In genomic region chr15:102257202-102258075, GRCm38 (mm10) we compare ENCODE assay signal across 7 mouse cellular contexts. TPM values are rescaled to one million over a fixed set of nuclear protein-coding genes. Genes with fewer than 3 reads are reported as not detected.
DNase-seq lines count a peak whose midpoint lies in the region; ATAC-seq and TF ChIP-seq lines count a peak whose summit lies in the region.

Rarg (minus strand) TSS chr15:102257517.

- H3K9me3 ChIP-seq in ES-E14 (ENCODE audit: control insufficient read depth, insufficient read depth, low read depth, low read length): no peaks in the 10 kb centered on the region
- no peaks in the 10 kb centered on the region for H3K9me3 ChIP-seq in neural tube, embryonic 14.5 days (ENCODE audit: control insufficient read depth, low read length)

- peak; percentile 31 for DNase-seq in A20 (ENCODE audit: low read depth, low spot score)
- no peak for DNase-seq in ES-E14 (ENCODE audit: low read depth, low spot score)
- peak; percentile 81 for DNase-seq in cerebellum, adult 9-10 months
- peak; percentile 69 to 72 for DNase-seq in heart, adult 2 months
- DNase-seq in kidney, adult 2 months: peak; percentile 75
- peak; percentile 74 to 81 for DNase-seq in lung, adult 18-20 months

- peaks cover 2% of the 10 kb centered on the region; the same call in 1 of the 2 replicates for H3K36me3 ChIP-seq in ES-E14 (ENCODE audit: control insufficient read depth, insufficient read depth, low read length, poor library complexity, severe bottlenecking)
- H3K36me3 ChIP-seq in heart, adult 2 months (ENCODE audit: control insufficient read depth, insufficient read depth, low read length): no peaks in the 10 kb centered on the region
- H3K36me3 ChIP-seq in kidney, adult 2 months (ENCODE audit: control insufficient read depth, insufficient read depth, low read length): no peaks in the 10 kb centered on the region
- H3K36me3 ChIP-seq in neural tube, embryonic 14.5 days (ENCODE audit: control insufficient read depth, insufficient read depth, low read length): no peaks in the 10 kb centered on the region

- peak; percentile 42; the same call in 1 of the 2 replicates for ATAC-seq in neural tube, embryonic 14.5 days (ENCODE audit: low read depth)

- H3K79me2 ChIP-seq in heart, adult 2 months (replicated peaks; ENCODE audit: control insufficient read depth, insufficient read depth, low read length): no peaks in the 10 kb centered on the region

- peak within 1 kb of the TSS; percentile 92 for H3K4me2 ChIP-seq in neural tube, embryonic 14.5 days (ENCODE audit: low read depth, low read length)

- in situ Hi-C loops in ES-E14 (cut with MboI; ENCODE audit: low sequenced_read_pairs in 2 of 2, unreplicated experiment in 2 of 2): no loop called here

- intact Hi-C loops in heart, adult 2 months (cut with DNase I): no loop called here

- H3K9ac ChIP-seq in ES-E14 (ENCODE audit: insufficient read depth, low read depth, low read length, poor library complexity, severe bottlenecking): peak within 1 kb of the TSS; percentile 69
- H3K9ac ChIP-seq in heart, adult 2 months (ENCODE audit: low read depth, low read length): peak within 1 kb of the TSS; percentile 91
- H3K9ac ChIP-seq in neural tube, embryonic 14.5 days (replicated peaks; ENCODE audit: low read depth, low read length): peak within 1 kb of the TSS; percentile 47

- TF ChIP-seq POLR2A in heart, adult 2 months (IDR thresholded peaks at IDR 0.05; ENCODE audit: insufficient read depth, low read depth, low read length): peak; percentile 12; the same call in 1 of the 2 replicates
- peak; percentile 25 for TF ChIP-seq POLR2A in kidney, adult 2 months (IDR thresholded peaks at IDR 0.05; ENCODE audit: low read depth, low read length)

- TF ChIP-seq CTCF in heart, adult 2 months (IDR thresholded peaks at IDR 0.05): no peak
- no peak for TF ChIP-seq CTCF in kidney, adult 2 months (conservative IDR thresholded peaks at IDR 0.05; ENCODE audit: insufficient read depth, insufficient read length, low read depth, low read length)

- peak within 1 kb of the TSS; percentile 29; the same call in 1 of the 2 replicates for H3K27ac ChIP-seq in ES-E14 (ENCODE audit: insufficient read depth, low read depth, low read length, poor library complexity, severe bottlenecking)
- H3K27ac ChIP-seq in heart, adult 2 months: peak within 1 kb of the TSS; percentile 81
- peak within 1 kb of the TSS; percentile 84 for H3K27ac ChIP-seq in kidney, adult 2 months (ENCODE audit: insufficient read depth, low read depth, low read length)
- no peak within 1 kb of the TSS for H3K27ac ChIP-seq in neural tube, embryonic 14.5 days (ENCODE audit: low read depth, low read length)

- WGBS in heart, adult 2 months: 5% methylated on average over 39 of the region's 46 CpGs
- WGBS in kidney, adult 2 months: 3% methylated on average over 43 of the region's 46 CpGs
- WGBS in neural tube, embryonic 14.5 days: 1% methylated on average over 37 of the region's 46 CpGs

- peak within 1 kb of the TSS; percentile 75 to 84 for H3K4me3 ChIP-seq in ES-E14 (ENCODE audit: insufficient read depth in 1 of 2, low read depth in 1 of 2, low read length in 2 of 2, poor library complexity in 1 of 2, severe bottlenecking in 1 of 2)
- peak within 1 kb of the TSS; percentile 60 for H3K4me3 ChIP-seq in heart, adult 2 months
- peak within 1 kb of the TSS; percentile 53 for H3K4me3 ChIP-seq in kidney, adult 2 months (ENCODE audit: insufficient read depth, low read depth, low read length)
- peak within 1 kb of the TSS; percentile 50 for H3K4me3 ChIP-seq in neural tube, embryonic 14.5 days (ENCODE audit: low read depth, low read length)

- peaks cover 14 to 43% of the 10 kb centered on the region in 2 experiments for H3K4me1 ChIP-seq in ES-E14 (ENCODE audit: control insufficient read depth in 2 of 2, insufficient read depth in 2 of 2, low read length in 2 of 2, poor library complexity in 1 of 2)
- peaks cover 8% of the 10 kb centered on the region; the same call in 1 of the 2 replicates for H3K4me1 ChIP-seq in heart, adult 2 months (ENCODE audit: control insufficient read depth, insufficient read depth, low read length)
- peaks cover 5% of the 10 kb centered on the region; the same call in 1 of the 2 replicates for H3K4me1 ChIP-seq in kidney, adult 2 months (ENCODE audit: control insufficient read depth, insufficient read depth, low read length)
- H3K4me1 ChIP-seq in neural tube, embryonic 14.5 days (ENCODE audit: control insufficient read depth, insufficient read depth, low read length): peaks cover 4% of the 10 kb centered on the region; the same call in 1 of the 2 replicates

- TF ChIP-seq EP300 in heart, adult 2 months (IDR thresholded peaks at IDR 0.05; ENCODE audit: insufficient read depth, low read depth, low read length): no peak

- H3K27me3 ChIP-seq in heart, adult 2 months (ENCODE audit: control insufficient read depth, insufficient read depth, low read length): no peaks in the 10 kb centered on the region
- H3K27me3 ChIP-seq in kidney, adult 2 months (replicated peaks; ENCODE audit: control insufficient read depth, insufficient read depth, low read length): no peaks in the 10 kb centered on the region
- peaks cover 13% of the 10 kb centered on the region; the same call in 1 of the 2 replicates for H3K27me3 ChIP-seq in neural tube, embryonic 14.5 days (ENCODE audit: control insufficient read depth, insufficient read depth, low read length)

TF ChIP-seq in ES-E14, 5 proteins besides CTCF, POLR2A, EP300 and RAD21:
- TF ChIP-seq HCFC1 (IDR thresholded peaks at IDR 0.05; ENCODE audit: borderline replicate concordance, insufficient read depth, low read length): no peak
- no peak for TF ChIP-seq CHD2 (IDR thresholded peaks at IDR 0.05; ENCODE audit: low read depth, low read length)
- no peak for TF ChIP-seq ZC3H11A (IDR thresholded peaks at IDR 0.05; ENCODE audit: borderline replicate concordance, low read depth, low read length)
- no peak for TF ChIP-seq MAFK (IDR thresholded peaks at IDR 0.05; ENCODE audit: insufficient read depth, low read depth, low read length)
- TF ChIP-seq ZNF384 (IDR thresholded peaks at IDR 0.05; ENCODE audit: low read depth, low read length): no peak

RNA-seq across cellular contexts. Expression of gene Rarg, which starts in this region (rescaled TPM):
- 101 and 115 TPM in 2 replicates for total RNA-seq in ES-E14 (2012; rRNA removed)
- 10 to 100 TPM; 18.1 to 20.3 TPM for total RNA-seq in heart, adult 2 months (2021)
- polyA plus RNA-seq in heart, adult 2 months (2012; rRNA removed): 19.9 and 26.9 TPM in 2 replicates
- polyA plus RNA-seq in kidney, adult 2 months (2012; rRNA removed): 21.2 and 25.6 TPM in 2 replicates
- polyA plus RNA-seq in neural tube, embryonic 14.5 days (2014; fragmentation: Nextera tagmentation; extraction: Ambion mirVana): 4.3 and 6.9 TPM in 2 replicates
